Mouse (Mus musculus) intestine, embryonic 16.5 days (tissue): ENCODE results near the gene Brsk1. TPM values are rescaled to one million over a fixed set of nuclear protein-coding genes. Genes with fewer than 3 reads are reported as not detected.

Experiments
- ATAC-seq: fragments of 200-750 bp; cut with Nextera tagmentation; 2 replicates; pipeline ENCODE4 v1.8.0; 2017; ENCODE audit warnings: moderate TSS enrichment, moderate library complexity
- H3K27ac ChIP-seq: fragments of 300-500 bp; sonication (generic); 2 replicates; pipeline ENCODE4 v1.5.1; 2014; ENCODE audit warnings: mild to moderate bottlenecking, low read length
- H3K27me3 ChIP-seq: fragments of 300-500 bp; sonication (generic); replicated peaks from 2 replicates; pipeline ENCODE4 v1.6.1; 2014; ENCODE audit warnings: low read length, control low read depth, mixed read lengths; ENCODE audit not compliant: control insufficient read depth, insufficient read depth
- H3K36me3 ChIP-seq: fragments of 300-500 bp; sonication (generic); 2 replicates; pipeline ENCODE4 v1.6.1; 2014; ENCODE audit warnings: low read length, control low read depth; ENCODE audit not compliant: control insufficient read depth, insufficient read depth
- H3K4me1 ChIP-seq: fragments of 300-500 bp; sonication (generic); 2 replicates; pipeline ENCODE4 v1.6.1; 2014; ENCODE audit warnings: low read length, control low read depth, mixed read lengths; ENCODE audit not compliant: control insufficient read depth, insufficient read depth
- H3K4me2 ChIP-seq: fragments of 300-500 bp; sonication (generic); 2 replicates; pipeline ENCODE4 v1.6.1; 2014; ENCODE audit warnings: low read depth, low read length, control low read depth
- H3K4me3 ChIP-seq: fragments of 300-500 bp; sonication (generic); 2 replicates; pipeline ENCODE4 v1.5.1; 2014; ENCODE audit warnings: mild to moderate bottlenecking, low read length
- H3K9ac ChIP-seq: fragments of 300-500 bp; sonication (generic); 2 replicates; pipeline ENCODE4 v1.6.1; 2014; ENCODE audit warnings: low read depth, low read length
- H3K9me3 ChIP-seq: fragments of 300-500 bp; sonication (generic); 2 replicates; pipeline ENCODE4 v1.6.1; 2016; ENCODE audit warnings: low read length, control low read depth; ENCODE audit not compliant: control insufficient read depth
- WGBS: fragments of 180-500 bp; shearing (Covaris S2); extraction: QIAGEN DNeasy Blood & Tissue Kit; methylation state at CpG from one replicate; pipeline ENCODE4 v1.1.7; 2014; 5-methylcytosine and 5-hydroxymethylcytosine counted together
- polyA plus RNA-seq: library from polyadenylated mRNA; unstranded; fragments of >200 nt; fragmentation: Nextera tagmentation; extraction: Ambion mirVana; gene quantifications from 2 replicates; pipeline ENCODE4 v1.2.1, GENCODE M21; 2015

The Brsk1 gene
- polyA plus RNA-seq, 1 experiment from 2014 or later: 1.4 TPM

GRCm38 (mm10) chr7:4663179-4663578 lies 27.2 kb upstream of the Brsk1 start:
- no peaks in the 10 kb centered on the region for H3K9me3 ChIP-seq
- peaks cover 5% of the 10 kb centered on the region for H3K36me3 ChIP-seq
- 75% methylated on average over 8 of the region's 8 CpGs for WGBS
- H3K27me3 ChIP-seq: no peaks in the 10 kb centered on the region
- H3K4me3 ChIP-seq: no peak overlapping the region
- no peak overlapping the region for H3K4me2 ChIP-seq
- ATAC-seq: no peak
- H3K27ac ChIP-seq: no peak overlapping the region
- peaks cover 7% of the 10 kb centered on the region for H3K4me1 ChIP-seq
- no peak overlapping the region for H3K9ac ChIP-seq

GRCm38 (mm10) chr7:4663742-4664141 lies 26.7 kb upstream of the Brsk1 start:
- H3K4me2 ChIP-seq: no peak overlapping the region
- H3K36me3 ChIP-seq: peaks cover 5% of the 10 kb centered on the region
- H3K27ac ChIP-seq: no peak overlapping the region
- H3K4me1 ChIP-seq: peaks cover 7% of the 10 kb centered on the region
- 81% methylated on average over 2 of the region's 2 CpGs for WGBS
- no peak overlapping the region for H3K4me3 ChIP-seq
- no peak overlapping the region for H3K9ac ChIP-seq
- ATAC-seq: no peak
- no peaks in the 10 kb centered on the region for H3K27me3 ChIP-seq
- no peaks in the 10 kb centered on the region for H3K9me3 ChIP-seq

- Histone ChIP-seq H3K36me3 (peaks cover 5% of the 10 kb centered on the region), H3K27me3 (no peaks in the 10 kb centered on the region), H3K4me1 (no peaks in the 10 kb centered on the region), H3K27ac (no peak overlapping the region), H3K4me3 (no peak overlapping the region), H3K4me2 (no peak overlapping the region), H3K9ac (no peak overlapping the region), H3K9me3 (no peaks in the 10 kb centered on the region)
- no peak for ATAC-seq
- WGBS: 96% methylated on average over 5 of the region's 5 CpGs
These were observed 23.5 kb upstream of the Brsk1 start for GRCm38 (mm10) chr7:4666871-4667270.

DNA sequence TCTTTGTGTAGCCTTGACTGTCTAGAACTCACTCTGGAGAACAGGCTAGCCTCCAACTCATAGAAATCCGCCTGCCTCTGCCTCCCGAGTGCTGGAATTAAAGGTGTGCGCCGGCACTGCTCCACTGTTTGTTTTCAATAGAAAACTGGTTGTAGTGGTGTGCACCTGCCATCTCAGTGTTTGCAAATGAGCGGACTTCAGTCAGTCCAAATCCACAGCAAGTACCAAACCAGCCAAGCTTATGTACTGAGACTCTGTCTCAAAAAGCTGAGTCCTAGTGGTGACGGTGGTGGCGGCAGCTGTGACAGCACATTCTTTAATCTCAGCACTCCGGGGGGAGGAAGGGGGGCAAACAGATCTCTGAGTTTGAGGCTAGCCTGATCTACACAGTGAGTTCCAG lies 21.9 kb upstream of the Brsk1 start:
- Histone ChIP-seq H3K27ac (no peak overlapping the region), H3K4me3 (no peak overlapping the region), H3K4me1 (no peaks in the 10 kb centered on the region), H3K4me2 (no peak overlapping the region), H3K36me3 (peaks cover 5% of the 10 kb centered on the region), H3K9me3 (no peaks in the 10 kb centered on the region), H3K27me3 (no peaks in the 10 kb centered on the region), H3K9ac (no peak overlapping the region)
- 95% methylated on average over 8 of the region's 8 CpGs for WGBS
- no peak for ATAC-seq

- no peak overlapping the region for H3K4me3 ChIP-seq
- ATAC-seq: no peak
- peaks cover 5% of the 10 kb centered on the region for H3K36me3 ChIP-seq
- no peaks in the 10 kb centered on the region for H3K9me3 ChIP-seq
- H3K9ac ChIP-seq: no peak overlapping the region
- H3K4me1 ChIP-seq: 0 out of 2 replicates have a peak, but pooled peaks cover under 1% of the 10 kb centered on the region
- H3K27me3 ChIP-seq: no peaks in the 10 kb centered on the region
- WGBS: 93% methylated on average over 9 of the region's 9 CpGs
- no peak overlapping the region for H3K27ac ChIP-seq
- no peak overlapping the region for H3K4me2 ChIP-seq
These were observed 21.2 kb upstream of the Brsk1 start for GRCm38 (mm10) chr7:4669156-4669555.

DNA sequence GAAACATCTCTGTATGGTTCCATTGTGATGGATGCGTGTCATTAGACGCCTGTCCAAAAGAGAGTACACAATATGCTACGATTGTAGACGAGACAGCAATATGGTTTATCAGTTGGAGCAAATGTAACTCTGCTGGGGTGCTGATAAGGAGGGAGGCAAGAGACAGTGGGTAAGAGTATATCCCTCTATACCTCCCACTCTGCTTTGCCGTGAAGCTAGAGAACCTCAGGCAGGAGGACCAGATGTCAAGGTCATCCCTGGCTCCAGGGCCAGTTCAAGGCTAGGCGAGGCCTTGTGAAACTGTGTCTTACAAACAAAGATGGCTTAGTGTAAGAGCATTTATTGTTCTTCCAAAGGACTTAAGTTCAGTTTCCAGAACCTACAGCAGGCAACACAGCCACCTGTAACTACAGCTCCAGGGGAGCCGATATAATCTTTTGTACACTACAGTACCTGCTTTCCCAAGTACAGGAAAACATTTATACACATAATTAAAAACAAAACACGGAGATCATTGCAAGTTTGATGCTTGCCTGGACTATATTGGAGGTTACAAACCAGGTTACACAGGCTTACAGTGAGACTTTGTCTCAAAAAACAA lies 19.6 kb upstream of the Brsk1 start:
- 0 out of 2 replicates have a peak, but pooled peaks have one; percentile 17 for ATAC-seq

GRCm38 (mm10) chr7:4671956-4672355 lies 18.4 kb upstream of the Brsk1 start:
- Histone ChIP-seq H3K4me3 (no peak overlapping the region), H3K9ac (no peak overlapping the region), H3K27me3 (no peaks in the 10 kb centered on the region), H3K9me3 (no peaks in the 10 kb centered on the region), H3K36me3 (peaks cover 2% of the 10 kb centered on the region; the same call in 1 of the 2 replicates), H3K27ac (peak overlapping the region; percentile 52; the same call in 1 of the 2 replicates), H3K4me2 (no peak overlapping the region), H3K4me1 (peaks cover 7% of the 10 kb centered on the region; the same call in 1 of the 2 replicates)
- WGBS: 54% methylated on average over 4 of the region's 4 CpGs
- peak; percentile 41; the same call in 1 of the 2 replicates for ATAC-seq

More for the DNA sequence above, 19.6 kb upstream of the Brsk1 start:
- Histone ChIP-seq H3K4me2 (no peak overlapping the region), H3K4me3 (no peak overlapping the region), H3K9ac (no peak overlapping the region), H3K4me1 (peaks cover 7% of the 10 kb centered on the region; the same call in 1 of the 2 replicates), H3K27ac (no peak overlapping the region), H3K36me3 (peaks cover 5% of the 10 kb centered on the region), H3K27me3 (no peaks in the 10 kb centered on the region), H3K9me3 (no peaks in the 10 kb centered on the region)
- WGBS: 84% methylated on average over 8 of the region's 8 CpGs

- Histone ChIP-seq H3K36me3 (peaks cover 2% of the 10 kb centered on the region; the same call in 1 of the 2 replicates), H3K9ac (0 out of 2 replicates have a peak overlapping the region, but pooled peaks have one; percentile 21), H3K4me3 (no peak overlapping the region), H3K4me2 (no peak overlapping the region), H3K27me3 (no peaks in the 10 kb centered on the region), H3K27ac (peak overlapping the region; percentile 31; the same call in 1 of the 2 replicates), H3K9me3 (no peaks in the 10 kb centered on the region), H3K4me1 (peaks cover 7% of the 10 kb centered on the region; the same call in 1 of the 2 replicates)
- 57% methylated on average over 12 of the region's 12 CpGs for WGBS
- ATAC-seq: peak; percentile 63
These were observed 16.2 kb upstream of the Brsk1 start for GRCm38 (mm10) chr7:4674114-4674731.

- 57% methylated on average over 7 of the region's 7 CpGs for WGBS
- ATAC-seq: peak; percentile 56
These were observed 15.2 kb upstream of the Brsk1 start for GRCm38 (mm10) chr7:4675200-4675599.

More at GRCm38 (mm10) chr7:4675200-4675599, 15.2 kb upstream of the Brsk1 start:
- Histone ChIP-seq H3K27me3 (no peaks in the 10 kb centered on the region), H3K36me3 (peaks cover 6% of the 10 kb centered on the region; the same call in 1 of the 2 replicates), H3K4me2 (no peak overlapping the region), H3K4me1 (peaks cover 7% of the 10 kb centered on the region; the same call in 1 of the 2 replicates), H3K9ac (no peak overlapping the region), H3K27ac (no peak overlapping the region), H3K4me3 (no peak overlapping the region), H3K9me3 (no peaks in the 10 kb centered on the region)
